Mouse (Mus musculus) monocyte, adult 5-6 weeks (primary cell): ENCODE measurements at regions not wholly inside any gene's neighbourhood (a gene's known extent, or its start where the extent isn't known, plus 50 kb on each side); places are given as distances from the start of the nearest gene placed in this dataset.
"Not testable (repeated sequence)": the region's sequence is repeated elsewhere in the genome, so short reads cannot be mapped to it uniquely, and the experiment has no call there.

Experiments
- ATAC-seq: fragments of 153-309, 156-312 bp; replicated peaks from 2 replicates; pipeline ENCODE4 v1.8.0; 2017; ENCODE audit warnings: mild to moderate bottlenecking; ENCODE audit not compliant: low TSS enrichment, insufficient number of reproducible peaks, severe bottlenecking, poor library complexity, low FRiP score

GRCm38 (mm10) chr12:95355151-95355550, 336.9 kb upstream of the Flrt2 start:
- ATAC-seq, result no peak

- ATAC-seq, result no peak
These were observed 307.6 kb upstream of the Flrt2 start for GRCm38 (mm10) chr12:95384248-95384964.

- ATAC-seq, result no peak
These were observed 306.3 kb upstream of the Flrt2 start for GRCm38 (mm10) chr12:95385688-95386087.

GRCm38 (mm10) chr12:95388185-95388584, 303.8 kb upstream of the Flrt2 start:
- ATAC-seq, result no peak

GRCm38 (mm10) chr12:95392821-95393220, 299.2 kb upstream of the Flrt2 start:
- no peak for ATAC-seq

DNA sequence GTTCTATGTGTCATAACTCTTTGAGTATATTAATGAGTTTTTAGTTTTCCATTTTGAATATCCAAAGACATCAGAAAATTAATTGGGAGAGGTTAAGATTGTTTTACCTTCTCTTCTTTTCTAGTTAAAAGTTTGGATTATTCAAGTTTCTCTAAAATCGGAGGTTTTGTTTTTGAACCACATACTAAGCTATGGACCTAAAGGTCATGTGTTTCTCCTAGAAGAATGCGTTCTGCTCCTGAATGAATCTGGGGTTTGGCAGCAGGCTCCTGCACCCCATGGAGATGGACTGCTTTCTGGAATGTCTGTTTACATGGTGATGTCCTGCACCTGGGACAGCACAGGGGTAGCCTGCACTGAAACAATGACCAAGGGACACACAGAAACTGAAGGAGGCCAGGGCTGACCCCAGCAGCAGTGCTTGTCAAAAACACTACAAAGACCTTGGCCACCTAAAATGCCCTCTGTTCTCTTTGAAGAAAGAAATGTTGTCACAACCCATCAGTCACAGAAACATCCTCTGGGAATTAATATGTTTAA, 297.0 kb upstream of the Flrt2 start:
- 0 out of 2 replicates have a peak, but pooled peaks have one; percentile 9 for ATAC-seq

DNA sequence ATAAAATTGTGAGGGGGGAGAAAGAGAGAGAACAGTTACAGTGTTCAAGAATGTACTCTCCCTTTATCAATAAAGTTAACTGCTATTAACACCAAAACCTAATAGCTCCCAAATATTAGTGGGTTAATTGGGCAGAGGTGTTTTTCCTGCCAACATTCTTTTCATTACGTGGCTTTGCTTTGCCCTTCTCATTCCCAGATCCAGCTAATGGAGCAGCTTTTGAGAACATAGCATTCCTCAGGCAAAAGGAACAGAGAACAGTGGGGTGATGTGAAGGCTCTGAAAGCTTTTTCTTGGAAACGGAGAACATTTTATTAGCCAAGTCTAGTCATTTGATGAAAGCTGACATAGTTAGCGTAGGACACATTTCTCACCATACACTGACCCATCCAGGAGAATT, 271.2 kb upstream of the Flrt2 start:
- no peak for ATAC-seq

DNA sequence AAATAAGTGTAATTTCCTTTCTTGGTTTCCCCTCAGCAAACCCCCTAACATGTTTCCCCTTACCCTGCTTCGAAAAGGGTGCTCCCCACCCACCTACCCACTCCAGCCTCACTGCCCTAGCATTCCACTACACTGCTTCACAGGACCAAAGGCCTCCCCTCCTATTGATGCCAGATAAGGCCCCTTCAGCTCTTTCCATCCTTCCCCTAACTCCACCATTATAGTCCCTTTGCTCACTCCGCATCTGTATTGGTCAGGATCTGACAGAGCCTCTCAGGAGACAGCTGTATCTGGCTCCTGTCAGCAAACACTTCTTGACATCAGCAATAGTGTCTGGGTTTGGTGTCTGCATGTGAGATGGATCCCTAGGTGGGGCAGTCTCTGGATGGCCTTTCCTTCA, 267.3 kb upstream of the Flrt2 start:
- ATAC-seq, result no peak

DNA sequence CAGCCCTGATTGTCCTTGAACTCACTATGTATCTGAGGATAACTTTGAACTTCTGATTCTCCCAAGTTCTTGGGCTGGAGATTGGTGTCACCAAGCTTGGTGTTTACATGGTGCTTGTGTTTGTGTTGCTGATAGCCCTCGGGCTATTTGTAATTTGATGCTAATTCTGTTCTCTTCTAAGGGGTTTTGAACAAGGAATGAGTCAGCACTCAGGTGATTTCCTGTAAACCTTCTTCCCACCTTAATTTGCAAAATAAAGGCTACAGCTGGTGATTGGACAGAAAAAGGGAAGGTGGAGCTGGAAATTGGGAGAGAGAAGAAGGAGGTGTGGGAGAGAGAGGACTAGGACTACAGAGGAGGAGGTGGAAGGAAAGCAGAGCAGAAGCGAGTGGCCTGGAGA, 254.8 kb upstream of the Flrt2 start:
- ATAC-seq, result no peak

DNA sequence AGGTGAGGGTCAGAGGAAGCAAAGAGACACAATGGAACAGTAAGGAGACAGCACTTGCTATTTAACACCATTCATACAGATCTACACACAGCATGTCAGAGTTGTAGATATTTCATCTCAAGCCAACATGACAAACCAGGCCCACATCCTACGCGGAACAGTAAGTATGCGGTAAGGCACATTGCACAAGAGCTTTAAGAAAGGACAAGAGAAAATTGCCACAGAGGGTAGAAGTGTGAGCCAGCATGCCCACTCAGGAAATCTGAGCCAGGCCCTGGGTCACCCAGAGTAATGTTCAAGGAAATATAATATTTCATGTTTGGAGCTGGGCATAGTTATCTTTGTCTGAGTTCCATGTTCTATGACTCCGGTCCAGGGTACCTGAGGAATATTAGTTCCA, 234.5 kb upstream of the Flrt2 start:
- ATAC-seq, result no peak

DNA sequence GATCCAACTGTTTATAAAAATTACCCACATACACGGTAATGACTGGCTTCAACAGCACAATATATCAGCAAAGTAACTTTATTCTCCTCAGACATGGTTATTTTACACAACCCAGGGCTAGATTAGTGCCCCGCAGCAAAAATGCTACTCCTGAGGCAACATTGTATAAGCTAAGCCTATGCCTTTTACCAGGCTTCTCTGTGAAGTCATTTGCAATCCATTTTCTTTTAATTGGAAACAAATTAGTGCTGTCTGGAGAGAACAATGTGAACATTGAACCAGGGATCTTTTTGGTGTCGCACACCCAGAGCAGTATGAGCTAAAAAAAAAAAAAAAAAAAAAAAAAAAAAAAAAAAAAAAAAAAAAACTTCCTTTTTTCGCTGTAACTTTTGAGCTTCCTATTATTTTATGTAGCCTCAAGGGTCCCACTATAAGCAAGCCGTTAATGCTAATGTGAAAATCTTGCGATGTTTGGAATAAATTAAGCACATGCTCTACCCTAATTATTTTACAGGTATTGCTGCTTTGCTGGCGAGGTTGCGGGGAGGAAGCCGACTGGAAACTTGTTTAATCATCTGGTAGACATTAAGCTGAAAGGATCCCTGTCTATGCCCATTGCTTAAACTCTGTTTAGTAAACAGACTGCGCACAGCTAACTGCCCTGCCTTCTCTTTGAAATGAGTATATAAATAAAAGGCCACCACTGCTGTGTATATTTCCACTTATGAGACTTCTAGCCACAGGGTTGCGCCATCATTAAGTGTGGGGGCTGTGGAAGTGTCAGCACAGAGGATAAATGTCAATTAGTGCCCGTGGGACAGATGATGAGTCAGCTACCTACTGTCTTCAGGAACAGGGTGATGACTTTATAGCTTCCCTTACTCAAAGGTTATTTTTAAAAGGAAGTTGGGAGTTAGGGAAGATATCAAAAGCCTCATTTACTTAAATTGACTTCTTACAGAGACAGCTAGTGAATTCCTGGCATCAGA, 225.2 kb upstream of the Flrt2 start:
- no peak for ATAC-seq

- no peak for ATAC-seq
These were observed 222.1 kb upstream of the Flrt2 start for GRCm38 (mm10) chr12:95469897-95470296.

- no peak for ATAC-seq
These were observed 205.5 kb upstream of the Flrt2 start for GRCm38 (mm10) chr12:95486502-95486901.

- ATAC-seq, result no peak
These were observed 203.7 kb upstream of the Flrt2 start for GRCm38 (mm10) chr12:95488371-95488770.

GRCm38 (mm10) chr12:95489374-95489773, 202.7 kb upstream of the Flrt2 start:
- no peak for ATAC-seq

DNA sequence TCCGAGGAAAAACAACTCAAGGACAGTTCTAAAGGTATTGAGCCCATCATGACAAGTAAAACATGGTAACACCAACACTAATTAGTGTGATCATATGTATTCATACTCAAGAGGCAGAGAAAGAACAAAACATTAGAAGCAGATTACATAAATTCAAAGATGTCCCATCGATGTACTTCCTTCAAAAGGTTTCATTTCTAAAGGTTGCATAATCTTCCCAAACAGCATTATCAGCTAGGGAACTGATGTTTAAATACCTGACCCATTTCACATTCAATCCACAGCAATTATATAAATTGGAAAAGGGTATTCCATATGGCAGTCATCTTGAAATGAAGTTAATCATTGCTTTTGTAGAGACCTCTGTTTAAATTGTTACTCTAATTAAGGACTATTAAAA, 202.2 kb upstream of the Flrt2 start:
- no peak for ATAC-seq

GRCm38 (mm10) chr12:95491806-95492436, 200.1 kb upstream of the Flrt2 start:
- not testable (repeated sequence) for ATAC-seq

DNA sequence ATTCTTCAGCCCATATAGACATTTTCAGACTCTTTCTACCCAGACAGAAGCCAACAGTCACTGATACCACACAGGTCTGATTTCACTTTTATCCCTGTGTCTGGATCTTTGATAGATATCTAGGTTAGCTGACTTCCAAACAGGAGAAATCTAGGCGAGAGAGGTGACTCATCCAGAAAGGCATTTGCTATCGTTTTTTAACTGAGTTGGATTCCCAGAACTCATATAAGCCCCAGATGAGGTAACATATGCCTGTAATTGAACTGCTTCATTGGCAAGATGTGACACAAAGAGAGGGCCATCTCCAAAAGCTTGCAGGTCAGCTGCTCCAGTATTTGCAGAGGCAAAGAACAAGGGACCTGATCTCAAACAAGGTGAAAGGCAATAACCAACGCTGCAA, 190.6 kb upstream of the Flrt2 start:
- no peak for ATAC-seq

DNA sequence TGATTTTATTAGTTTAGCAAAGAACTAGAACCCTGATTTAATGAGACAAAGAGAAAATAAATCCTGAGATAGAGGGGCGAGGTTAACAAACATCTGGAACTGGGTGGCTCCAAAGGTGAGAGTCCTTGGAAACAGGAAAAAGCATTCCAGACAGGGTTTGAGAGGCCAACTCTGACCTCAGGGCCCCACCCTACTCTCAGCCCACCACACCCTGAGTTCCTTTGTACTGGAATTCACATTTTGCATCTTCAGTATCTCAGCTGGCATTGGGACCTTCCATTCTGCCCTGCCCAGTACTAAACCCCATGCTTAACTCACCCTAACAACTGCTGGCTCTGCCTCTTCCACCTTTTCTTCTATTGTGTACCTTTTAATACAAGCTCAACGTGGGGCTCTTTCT, 172.0 kb upstream of the Flrt2 start:
- no peak for ATAC-seq
